Mouse (Mus musculus): ENCODE measurements around the gene Ccdc28a. TPM values are rescaled to one million over a fixed set of nuclear protein-coding genes. Genes with fewer than 3 reads are reported as not detected.
A peak's percentile ranks its signal among the peaks of the same experiment; 100 is the strongest.

The Ccdc28a gene
- polyA plus RNA-seq, 1 experiment from 2014 or later = 15.0 TPM

GRCm38 (mm10) chr10:18224386-18224785, 10.4 kb downstream of the Ccdc28a start:
- H3K9me3 ChIP-seq (ENCODE audit: control insufficient read depth, low read length) = no peaks in the 10 kb centered on the region
- no peaks in the 10 kb centered on the region for H3K4me1 ChIP-seq (replicated peaks; ENCODE audit: control insufficient read depth, insufficient read depth, low read length)
- H3K36me3 ChIP-seq (ENCODE audit: control insufficient read depth, insufficient read depth, low read length) = no peaks in the 10 kb centered on the region
- no peak overlapping the region for H3K27ac ChIP-seq (ENCODE audit: low read length)
- no peak for ATAC-seq (ENCODE audit: low read depth)
- no peak overlapping the region for H3K9ac ChIP-seq (ENCODE audit: low read length)
- H3K27me3 ChIP-seq (ENCODE audit: control insufficient read depth, insufficient read depth, low read depth, low read length) = no peaks in the 10 kb centered on the region
- no peak overlapping the region for H3K4me3 ChIP-seq (ENCODE audit: low read length)
- WGBS = 87% methylated on average over 3 of the region's 3 CpGs
- no peak overlapping the region for H3K4me2 ChIP-seq (ENCODE audit: low read depth, low read length)

GRCm38 (mm10) chr10:18219351-18219750, 15.4 kb downstream of the Ccdc28a start:
- no peaks in the 10 kb centered on the region for H3K36me3 ChIP-seq (ENCODE audit: control insufficient read depth, insufficient read depth, low read length)
- no peaks in the 10 kb centered on the region for H3K27me3 ChIP-seq (ENCODE audit: control insufficient read depth, insufficient read depth, low read depth, low read length)
- no peak for ATAC-seq (ENCODE audit: low read depth)
- H3K4me1 ChIP-seq (replicated peaks; ENCODE audit: control insufficient read depth, insufficient read depth, low read length) = no peaks in the 10 kb centered on the region
- no peak overlapping the region for H3K4me2 ChIP-seq (ENCODE audit: low read depth, low read length)
- WGBS = 79% methylated on average over 10 of the region's 10 CpGs
- no peak overlapping the region for H3K9ac ChIP-seq (ENCODE audit: low read length)
- no peak overlapping the region for H3K27ac ChIP-seq (ENCODE audit: low read length)
- no peaks in the 10 kb centered on the region for H3K9me3 ChIP-seq (ENCODE audit: control insufficient read depth, low read length)
- no peak overlapping the region for H3K4me3 ChIP-seq (ENCODE audit: low read length)

- 61% methylated on average over 5 of the region's 5 CpGs for WGBS
- ATAC-seq (ENCODE audit: low read depth) = peak; percentile 59
- H3K9ac ChIP-seq (ENCODE audit: low read length) = no peak overlapping the region
- H3K27me3 ChIP-seq (ENCODE audit: control insufficient read depth, insufficient read depth, low read depth, low read length) = no peaks in the 10 kb centered on the region
- no peak overlapping the region for H3K27ac ChIP-seq (ENCODE audit: low read length)
- no peak overlapping the region for H3K4me2 ChIP-seq (ENCODE audit: low read depth, low read length)
- no peaks in the 10 kb centered on the region for H3K9me3 ChIP-seq (ENCODE audit: control insufficient read depth, low read length)
- H3K4me1 ChIP-seq (replicated peaks; ENCODE audit: control insufficient read depth, insufficient read depth, low read length) = peaks cover 4% of the 10 kb centered on the region; the same call in 1 of the 2 replicates
- H3K36me3 ChIP-seq (ENCODE audit: control insufficient read depth, insufficient read depth, low read length) = no peaks in the 10 kb centered on the region
- no peak overlapping the region for H3K4me3 ChIP-seq (ENCODE audit: low read length)
Observed at GRCm38 (mm10) chr10:18214124-18214523, 20.7 kb downstream of the Ccdc28a start.

GRCm38 (mm10) chr10:18213373-18213772, 21.4 kb downstream of the Ccdc28a start:
- WGBS = 62% methylated on average over 4 of the region's 4 CpGs
- no peaks in the 10 kb centered on the region for H3K9me3 ChIP-seq (ENCODE audit: control insufficient read depth, low read length)
- no peak overlapping the region for H3K4me2 ChIP-seq (ENCODE audit: low read depth, low read length)
- H3K4me3 ChIP-seq (ENCODE audit: low read length) = no peak overlapping the region
- no peaks in the 10 kb centered on the region for H3K27me3 ChIP-seq (ENCODE audit: control insufficient read depth, insufficient read depth, low read depth, low read length)
- H3K4me1 ChIP-seq (replicated peaks; ENCODE audit: control insufficient read depth, insufficient read depth, low read length) = peaks cover 4% of the 10 kb centered on the region; the same call in 1 of the 2 replicates
- no peaks in the 10 kb centered on the region for H3K36me3 ChIP-seq (ENCODE audit: control insufficient read depth, insufficient read depth, low read length)
- H3K27ac ChIP-seq (ENCODE audit: low read length) = no peak overlapping the region
- H3K9ac ChIP-seq (ENCODE audit: low read length) = no peak overlapping the region
- ATAC-seq (ENCODE audit: low read depth) = no peak

GRCm38 (mm10) chr10:18210726-18211125, 24.1 kb downstream of the Ccdc28a start, which contains the start of gene Ect2l:
Gene Ect2l, minus strand, starts transcription at chr10:18210890.
- Histone ChIP-seq H3K36me3 (ENCODE audit: control insufficient read depth, insufficient read depth, low read length) (no peaks in the 10 kb centered on the region), H3K27me3 (ENCODE audit: control insufficient read depth, insufficient read depth, low read depth, low read length) (no peaks in the 10 kb centered on the region), H3K4me3 (ENCODE audit: low read length) (no peak within 1 kb of the TSS), H3K27ac (ENCODE audit: low read length) (no peak within 1 kb of the TSS), H3K4me2 (ENCODE audit: low read depth, low read length) (peak within 1 kb of the TSS; percentile 30; the same call in 1 of the 2 replicates), H3K4me1 (replicated peaks; ENCODE audit: control insufficient read depth, insufficient read depth, low read length) (peaks cover 4% of the 10 kb centered on the region; the same call in 1 of the 2 replicates), H3K9me3 (ENCODE audit: control insufficient read depth, low read length) (no peaks in the 10 kb centered on the region), H3K9ac (ENCODE audit: low read length) (no peak within 1 kb of the TSS)
- 9% methylated on average over 11 of the region's 11 CpGs for WGBS
- 0 out of 2 replicates have a peak, but pooled peaks have one; percentile 32 for ATAC-seq (ENCODE audit: low read depth)

- H3K27me3 ChIP-seq (ENCODE audit: control insufficient read depth, insufficient read depth, low read depth, low read length) = no peaks in the 10 kb centered on the region
- H3K4me1 ChIP-seq (replicated peaks; ENCODE audit: control insufficient read depth, insufficient read depth, low read length) = peaks cover 4% of the 10 kb centered on the region; the same call in 1 of the 2 replicates
- no peak overlapping the region for H3K4me3 ChIP-seq (ENCODE audit: low read length)
- ATAC-seq (ENCODE audit: low read depth) = peak; percentile 26; the same call in 1 of the 2 replicates
- H3K36me3 ChIP-seq (ENCODE audit: control insufficient read depth, insufficient read depth, low read length) = no peaks in the 10 kb centered on the region
- H3K4me2 ChIP-seq (ENCODE audit: low read depth, low read length) = no peak overlapping the region
- H3K27ac ChIP-seq (ENCODE audit: low read length) = no peak overlapping the region
- no peak overlapping the region for H3K9ac ChIP-seq (ENCODE audit: low read length)
- H3K9me3 ChIP-seq (ENCODE audit: control insufficient read depth, low read length) = no peaks in the 10 kb centered on the region
- WGBS = 34% methylated on average over 6 of the region's 6 CpGs
Observed at GRCm38 (mm10) chr10:18210119-18210518, 24.7 kb downstream of the Ccdc28a start.

- H3K27ac ChIP-seq (ENCODE audit: low read length) = no peak overlapping the region
- H3K27me3 ChIP-seq (ENCODE audit: control insufficient read depth, insufficient read depth, low read depth, low read length) = no peaks in the 10 kb centered on the region
- 26% methylated on average over 7 of the region's 7 CpGs for WGBS
- H3K4me2 ChIP-seq (ENCODE audit: low read depth, low read length) = no peak overlapping the region; the same call in 1 of the 2 replicates
- peak; percentile 43; the same call in 1 of the 2 replicates for ATAC-seq (ENCODE audit: low read depth)
- peaks cover 2% of the 10 kb centered on the region; the same call in 1 of the 2 replicates for H3K4me1 ChIP-seq (replicated peaks; ENCODE audit: control insufficient read depth, insufficient read depth, low read length)
- H3K9ac ChIP-seq (ENCODE audit: low read length) = no peak overlapping the region
- peaks cover under 1% of the 10 kb centered on the region; the same call in 1 of the 2 replicates for H3K9me3 ChIP-seq (ENCODE audit: control insufficient read depth, low read length)
- no peak overlapping the region for H3K4me3 ChIP-seq (ENCODE audit: low read length)
- H3K36me3 ChIP-seq (ENCODE audit: control insufficient read depth, insufficient read depth, low read length) = no peaks in the 10 kb centered on the region
Observed at GRCm38 (mm10) chr10:18204067-18204466, 30.7 kb downstream of the Ccdc28a start.

GRCm38 (mm10) chr10:18202401-18202800, 32.4 kb downstream of the Ccdc28a start:
- WGBS = 72% methylated on average over 3 of the region's 3 CpGs
- H3K9ac ChIP-seq (ENCODE audit: low read length) = no peak overlapping the region
- H3K4me3 ChIP-seq (ENCODE audit: low read length) = no peak overlapping the region
- H3K4me2 ChIP-seq (ENCODE audit: low read depth, low read length) = no peak overlapping the region
- H3K27me3 ChIP-seq (ENCODE audit: control insufficient read depth, insufficient read depth, low read depth, low read length) = no peaks in the 10 kb centered on the region
- ATAC-seq (ENCODE audit: low read depth) = no peak
- no peaks in the 10 kb centered on the region for H3K36me3 ChIP-seq (ENCODE audit: control insufficient read depth, insufficient read depth, low read length)
- no peak overlapping the region for H3K27ac ChIP-seq (ENCODE audit: low read length)
- H3K9me3 ChIP-seq (ENCODE audit: control insufficient read depth, low read length) = peaks cover 3% of the 10 kb centered on the region; the same call in 1 of the 2 replicates
- H3K4me1 ChIP-seq (replicated peaks; ENCODE audit: control insufficient read depth, insufficient read depth, low read length) = peaks cover 2% of the 10 kb centered on the region; the same call in 1 of the 2 replicates

GRCm38 (mm10) chr10:18200656-18201055, 34.1 kb downstream of the Ccdc28a start:
- H3K4me1 ChIP-seq (replicated peaks; ENCODE audit: control insufficient read depth, insufficient read depth, low read length) = peaks cover 6% of the 10 kb centered on the region
- ATAC-seq (ENCODE audit: low read depth) = no peak
- no peaks in the 10 kb centered on the region for H3K27me3 ChIP-seq (ENCODE audit: control insufficient read depth, insufficient read depth, low read depth, low read length)
- peaks cover 3% of the 10 kb centered on the region; the same call in 1 of the 2 replicates for H3K9me3 ChIP-seq (ENCODE audit: control insufficient read depth, low read length)
- no peaks in the 10 kb centered on the region for H3K36me3 ChIP-seq (ENCODE audit: control insufficient read depth, insufficient read depth, low read length)
- H3K4me2 ChIP-seq (ENCODE audit: low read depth, low read length) = no peak overlapping the region
- WGBS = 64% methylated on average over 9 of the region's 9 CpGs
- H3K27ac ChIP-seq (ENCODE audit: low read length) = no peak overlapping the region
- H3K9ac ChIP-seq (ENCODE audit: low read length) = no peak overlapping the region
- H3K4me3 ChIP-seq (ENCODE audit: low read length) = no peak overlapping the region
